Mouse (Mus musculus): ENCODE data around the gene 4930568D16Rik. TPM values are rescaled to one million over a fixed set of nuclear protein-coding genes. Genes with fewer than 3 reads are reported as not detected.

The 4930568D16Rik gene
- not detected in 2 replicates for polyA plus RNA-seq (2012; rRNA removed)

- Histone ChIP-seq H3K27ac (ENCODE audit: insufficient read depth, low read length) (no peak within 1 kb of the TSS), H3K4me1 (ENCODE audit: control insufficient read depth, insufficient read depth, low read length) (no peaks in the 10 kb centered on the region), H3K4me3 (replicated peaks; ENCODE audit: insufficient read depth, low read depth, low read length) (no peak within 1 kb of the TSS), H3K27me3 (ENCODE audit: control insufficient read depth, insufficient read depth, low read length) (no peaks in the 10 kb centered on the region)
- TF ChIP-seq POLR2A (IDR thresholded peaks at IDR 0.05; ENCODE audit: borderline replicate concordance, insufficient read depth, low read length) (no peak), CTCF (IDR thresholded peaks at IDR 0.05; ENCODE audit: borderline replicate concordance, insufficient read depth, low read depth, low read length) (no peak)
- no peak for DNase-seq
- 83% methylated on average over 2 of the region's 2 CpGs for WGBS
Observed at GRCm38 (mm10) chr2:35367629-35368028, at the start of gene 4930568D16Rik. Gene 4930568D16Rik, minus strand, starts transcription at chr2:35367729.

GRCm38 (mm10) chr2:35417231-35417630 lies 49.7 kb upstream of the 4930568D16Rik start:
- Histone ChIP-seq H3K27ac (ENCODE audit: insufficient read depth, low read length) (no peak overlapping the region), H3K4me3 (replicated peaks; ENCODE audit: insufficient read depth, low read depth, low read length) (no peak overlapping the region), H3K27me3 (ENCODE audit: control insufficient read depth, insufficient read depth, low read length) (no peaks in the 10 kb centered on the region), H3K4me1 (ENCODE audit: control insufficient read depth, insufficient read depth, low read length) (no peaks in the 10 kb centered on the region)
- no peak for TF ChIP-seq POLR2A (IDR thresholded peaks at IDR 0.05; ENCODE audit: borderline replicate concordance, insufficient read depth, low read length)
- no peak for TF ChIP-seq CTCF (IDR thresholded peaks at IDR 0.05; ENCODE audit: borderline replicate concordance, insufficient read depth, low read depth, low read length)
- WGBS = 85% methylated on average over 1 of the region's 1 CpGs
- DNase-seq = no peak

DNA sequence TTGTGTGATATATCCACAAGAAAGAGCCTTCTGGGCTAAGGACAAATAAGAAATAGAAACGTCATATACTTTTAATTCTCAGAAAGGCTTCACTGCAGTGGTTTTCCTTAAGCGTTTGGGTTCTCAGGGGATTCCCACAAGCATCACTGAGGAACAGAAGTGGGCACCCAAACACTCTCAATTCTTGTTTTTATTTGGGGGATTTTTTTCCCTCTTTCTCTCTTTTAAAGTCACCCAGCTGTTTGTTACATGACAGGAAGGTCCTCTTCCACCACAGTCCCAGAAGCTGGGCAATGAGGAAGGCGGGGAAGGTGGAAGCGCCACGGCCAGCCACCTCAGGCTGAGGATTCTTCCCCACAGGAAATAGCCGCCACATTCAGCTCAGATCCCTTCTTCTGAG lies 48.9 kb upstream of the 4930568D16Rik start:
- TF ChIP-seq POLR2A (IDR thresholded peaks at IDR 0.05; ENCODE audit: borderline replicate concordance, insufficient read depth, low read length) (no peak), CTCF (IDR thresholded peaks at IDR 0.05; ENCODE audit: borderline replicate concordance, insufficient read depth, low read depth, low read length) (no peak)
- H3K27ac ChIP-seq (ENCODE audit: insufficient read depth, low read length) = no peak overlapping the region
- 84% methylated on average over 6 of the region's 6 CpGs for WGBS
- H3K27me3 ChIP-seq (ENCODE audit: control insufficient read depth, insufficient read depth, low read length) = no peaks in the 10 kb centered on the region
- no peak for DNase-seq
- no peaks in the 10 kb centered on the region for H3K4me1 ChIP-seq (ENCODE audit: control insufficient read depth, insufficient read depth, low read length)
- no peak overlapping the region for H3K4me3 ChIP-seq (replicated peaks; ENCODE audit: insufficient read depth, low read depth, low read length)

DNA sequence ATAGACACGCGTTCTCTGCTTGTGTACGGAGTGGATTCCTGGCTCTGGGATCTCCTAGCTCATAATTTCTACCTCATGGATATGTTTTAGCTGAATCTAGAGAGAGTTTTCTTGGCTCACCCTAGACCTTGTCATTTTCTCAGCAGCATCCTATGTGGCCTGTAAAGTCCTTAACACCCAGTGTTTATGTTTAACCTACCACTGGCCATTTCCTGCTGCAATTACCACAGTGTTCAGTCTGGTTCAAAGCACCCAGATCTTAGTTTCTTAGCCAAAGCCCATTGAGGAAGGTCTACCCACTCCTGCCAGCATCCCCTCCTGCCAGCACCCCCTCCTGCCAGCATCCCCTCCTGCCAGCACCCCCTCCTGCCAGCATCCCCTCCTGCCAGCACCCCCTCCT lies 45.3 kb upstream of the 4930568D16Rik start:
- no peak for DNase-seq
- H3K4me3 ChIP-seq (replicated peaks; ENCODE audit: insufficient read depth, low read depth, low read length) = no peak overlapping the region
- no peaks in the 10 kb centered on the region for H3K27me3 ChIP-seq (ENCODE audit: control insufficient read depth, insufficient read depth, low read length)
- no peak overlapping the region for H3K27ac ChIP-seq (ENCODE audit: insufficient read depth, low read length)
- no peak for TF ChIP-seq CTCF (IDR thresholded peaks at IDR 0.05; ENCODE audit: borderline replicate concordance, insufficient read depth, low read depth, low read length)
- TF ChIP-seq POLR2A (IDR thresholded peaks at IDR 0.05; ENCODE audit: borderline replicate concordance, insufficient read depth, low read length) = no peak
- no peaks in the 10 kb centered on the region for H3K4me1 ChIP-seq (ENCODE audit: control insufficient read depth, insufficient read depth, low read length)
- WGBS = 90% methylated on average over 3 of the region's 3 CpGs

DNA sequence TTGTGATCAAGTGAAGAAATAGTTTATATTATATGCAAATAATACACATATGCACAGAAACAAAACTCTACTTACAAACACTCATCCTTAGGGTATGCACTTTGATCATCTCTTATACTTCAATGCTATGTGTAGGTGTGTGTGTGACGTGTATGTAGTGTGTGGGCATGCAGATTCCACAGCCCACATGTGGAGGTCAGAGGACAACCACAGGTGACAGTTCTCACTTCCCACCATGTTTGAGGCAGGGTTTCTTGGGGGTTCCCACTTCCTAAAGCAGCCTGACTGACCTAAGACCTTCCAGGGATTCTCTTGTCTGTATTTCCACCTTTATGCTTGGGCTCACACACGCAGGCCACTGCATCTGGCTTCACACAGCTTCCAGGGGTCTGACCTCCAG lies 44.7 kb upstream of the 4930568D16Rik start:
- no peak for TF ChIP-seq POLR2A (IDR thresholded peaks at IDR 0.05; ENCODE audit: borderline replicate concordance, insufficient read depth, low read length)
- no peak for TF ChIP-seq CTCF (IDR thresholded peaks at IDR 0.05; ENCODE audit: borderline replicate concordance, insufficient read depth, low read depth, low read length)
- no peak for DNase-seq
- no peak overlapping the region for H3K27ac ChIP-seq (ENCODE audit: insufficient read depth, low read length)
- no peaks in the 10 kb centered on the region for H3K4me1 ChIP-seq (ENCODE audit: control insufficient read depth, insufficient read depth, low read length)
- H3K27me3 ChIP-seq (ENCODE audit: control insufficient read depth, insufficient read depth, low read length) = no peaks in the 10 kb centered on the region
- WGBS = 80% methylated on average over 2 of the region's 2 CpGs
- no peak overlapping the region for H3K4me3 ChIP-seq (replicated peaks; ENCODE audit: insufficient read depth, low read depth, low read length)

- H3K4me1 ChIP-seq (ENCODE audit: control insufficient read depth, insufficient read depth, low read length) = no peaks in the 10 kb centered on the region
- no peak for TF ChIP-seq CTCF (IDR thresholded peaks at IDR 0.05; ENCODE audit: borderline replicate concordance, insufficient read depth, low read depth, low read length)
- TF ChIP-seq POLR2A (IDR thresholded peaks at IDR 0.05; ENCODE audit: borderline replicate concordance, insufficient read depth, low read length) = no peak
- H3K27ac ChIP-seq (ENCODE audit: insufficient read depth, low read length) = no peak overlapping the region
- no peaks in the 10 kb centered on the region for H3K27me3 ChIP-seq (ENCODE audit: control insufficient read depth, insufficient read depth, low read length)
- no peak for DNase-seq
- 86% methylated on average over 10 of the region's 10 CpGs for WGBS
- H3K4me3 ChIP-seq (replicated peaks; ENCODE audit: insufficient read depth, low read depth, low read length) = no peak overlapping the region
Observed at GRCm38 (mm10) chr2:35411640-35412190, 44.2 kb upstream of the 4930568D16Rik start.

GRCm38 (mm10) chr2:35409466-35409865 lies 41.9 kb upstream of the 4930568D16Rik start:
- WGBS = 89% methylated on average over 6 of the region's 6 CpGs
- no peaks in the 10 kb centered on the region for H3K27me3 ChIP-seq (ENCODE audit: control insufficient read depth, insufficient read depth, low read length)
- no peak overlapping the region for H3K27ac ChIP-seq (ENCODE audit: insufficient read depth, low read length)
- H3K4me3 ChIP-seq (replicated peaks; ENCODE audit: insufficient read depth, low read depth, low read length) = no peak overlapping the region
- no peak for TF ChIP-seq POLR2A (IDR thresholded peaks at IDR 0.05; ENCODE audit: borderline replicate concordance, insufficient read depth, low read length)
- TF ChIP-seq CTCF (IDR thresholded peaks at IDR 0.05; ENCODE audit: borderline replicate concordance, insufficient read depth, low read depth, low read length) = no peak
- DNase-seq = no peak
- H3K4me1 ChIP-seq (ENCODE audit: control insufficient read depth, insufficient read depth, low read length) = no peaks in the 10 kb centered on the region

- H3K4me3 ChIP-seq (replicated peaks; ENCODE audit: insufficient read depth, low read depth, low read length) = no peak overlapping the region
- no peak overlapping the region for H3K27ac ChIP-seq (ENCODE audit: insufficient read depth, low read length)
- H3K4me1 ChIP-seq (ENCODE audit: control insufficient read depth, insufficient read depth, low read length) = no peaks in the 10 kb centered on the region
- no peaks in the 10 kb centered on the region for H3K27me3 ChIP-seq (ENCODE audit: control insufficient read depth, insufficient read depth, low read length)
- 69% methylated on average over 5 of the region's 5 CpGs for WGBS
- DNase-seq = no peak
- TF ChIP-seq CTCF (IDR thresholded peaks at IDR 0.05; ENCODE audit: borderline replicate concordance, insufficient read depth, low read depth, low read length) = no peak
- TF ChIP-seq POLR2A (IDR thresholded peaks at IDR 0.05; ENCODE audit: borderline replicate concordance, insufficient read depth, low read length) = no peak
Observed at GRCm38 (mm10) chr2:35408409-35409110, 41.0 kb upstream of the 4930568D16Rik start.
